Mouse (Mus musculus) cortical plate, adult 2 months (tissue): Measurements from ENCODE around the gene Tcf7l2. TPM values are rescaled to one million over a fixed set of nuclear protein-coding genes. Genes with fewer than 3 reads are reported as not detected.

Experiments
- H3K27ac ChIP-seq: fragments of 200-500 bp; 2 replicates; pipeline ENCODE4 v1.5.1; 2012; ENCODE audit warnings: low read length, control low read depth, inconsistent platforms; ENCODE audit not compliant: insufficient read depth
- H3K4me1 ChIP-seq: fragments of 200-500 bp; 2 replicates; pipeline ENCODE4 v1.6.1; 2011; ENCODE audit warnings: low read length; ENCODE audit not compliant: control insufficient read depth, insufficient read depth
- H3K4me3 ChIP-seq: fragments of 200-500 bp; 2 replicates; pipeline ENCODE4 v1.5.1; 2011; ENCODE audit warnings: mild to moderate bottlenecking, low read length, control low read depth; ENCODE audit not compliant: insufficient read depth
- CTCF ChIP-seq: fragments of 200-500 bp; IDR thresholded peaks from 2 replicates; pipeline ENCODE4 v1.5.1; 2011; ENCODE audit warnings: mild to moderate bottlenecking, control low read depth, low read length; ENCODE audit not compliant: insufficient read depth; ENCODE audit errors: extremely low read depth
- POLR2A ChIP-seq: fragments of 200-500 bp; IDR thresholded peaks from 2 replicates; pipeline ENCODE4 v1.6.1; 2011; ENCODE audit warnings: mild to moderate bottlenecking, low read length, control low read depth; ENCODE audit not compliant: insufficient read depth; ENCODE audit errors: extremely low read depth
- polyA plus RNA-seq: library from polyadenylated mRNA; depleted of rRNA; stranded (reverse); fragments of >200 nt; gene quantifications from 2 replicates; pipeline ENCODE4 v1.2.3, GENCODE M21; 2012

The Tcf7l2 gene
- polyA plus RNA-seq, 1 experiment: 6.0 TPM

DNA sequence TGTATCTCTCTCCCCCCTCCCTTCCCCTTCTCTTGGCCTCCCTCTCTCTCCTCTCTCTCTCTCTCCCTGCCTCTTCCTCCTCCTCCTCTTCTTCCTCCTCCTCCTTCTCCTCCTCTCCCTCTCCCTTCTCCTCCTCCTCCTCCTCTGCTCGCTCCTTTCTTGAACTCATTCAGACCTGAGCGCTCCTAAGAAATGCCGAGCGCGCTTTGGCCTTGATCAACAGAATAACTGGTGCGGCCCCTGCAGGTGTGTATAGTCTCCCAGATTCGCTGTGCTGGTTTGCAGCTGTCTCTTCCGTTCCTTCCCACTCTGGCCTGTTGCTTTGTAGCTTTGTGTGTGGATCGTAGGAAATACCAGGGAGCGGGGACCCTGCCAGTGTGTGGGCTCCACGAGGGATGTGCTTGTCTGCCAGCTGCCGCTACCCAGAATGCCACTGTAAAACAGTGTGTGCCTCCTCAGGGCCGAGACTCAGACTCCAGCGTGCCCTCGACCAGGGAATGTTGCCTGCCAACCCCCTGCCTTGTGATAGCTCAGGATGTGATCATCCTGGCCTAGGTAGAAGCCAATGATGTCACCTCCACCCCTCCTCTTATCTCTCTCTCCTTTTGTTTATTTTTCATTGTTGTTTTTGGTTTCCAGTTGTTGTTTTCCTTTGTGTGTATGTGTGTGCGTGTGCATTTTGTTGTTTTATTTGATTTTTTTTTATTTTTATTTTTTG, 184.3 kb downstream of the Tcf7l2 start:
- TF ChIP-seq POLR2A: no peak
- no peak for TF ChIP-seq CTCF
- Histone ChIP-seq H3K27ac (no peak overlapping the region), H3K4me3 (no peak overlapping the region), H3K4me1 (no peaks in the 10 kb centered on the region)

DNA sequence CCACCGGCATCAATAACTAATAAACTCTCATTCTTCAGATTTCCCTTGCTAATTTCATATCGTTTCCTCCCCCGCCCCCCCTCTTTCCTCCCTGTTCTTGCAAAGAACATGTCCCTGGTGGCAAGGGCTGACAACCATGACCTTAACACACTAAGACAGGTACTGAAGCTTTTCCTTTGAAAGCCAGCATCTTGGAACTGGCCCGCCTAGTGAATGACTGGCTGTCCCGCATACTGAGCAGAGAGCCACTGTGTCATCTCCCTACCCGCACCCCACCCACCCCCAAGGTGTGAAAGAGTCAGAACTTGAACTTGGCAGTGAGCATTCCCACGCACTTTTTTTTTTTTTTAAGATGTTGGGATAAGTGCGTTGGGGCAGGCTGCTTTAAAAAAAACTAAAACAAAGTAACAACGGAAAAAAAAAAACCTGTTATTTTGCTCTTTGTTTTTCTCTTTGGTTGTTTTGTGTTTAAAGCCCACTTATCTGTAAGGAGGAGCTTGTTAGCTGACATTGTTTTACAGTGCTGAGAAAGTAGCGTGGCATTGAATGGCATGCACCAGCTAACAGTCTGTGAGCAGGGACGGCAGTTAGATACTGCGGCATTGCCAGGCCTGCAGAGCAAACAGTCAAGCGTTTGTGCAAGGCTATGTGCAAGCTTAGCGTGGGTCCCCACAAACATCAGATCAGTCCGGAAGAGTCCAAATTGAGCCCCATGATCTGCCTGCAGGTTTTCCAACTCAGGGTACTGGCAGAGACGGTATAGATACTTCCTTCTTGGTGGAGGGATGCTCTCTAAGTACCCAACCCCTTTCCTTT, 185.4 kb downstream of the Tcf7l2 start:
- Histone ChIP-seq H3K4me3 (no peak overlapping the region), H3K27ac (no peak overlapping the region), H3K4me1 (no peaks in the 10 kb centered on the region)
- TF ChIP-seq POLR2A: no peak
- TF ChIP-seq CTCF: no peak

DNA sequence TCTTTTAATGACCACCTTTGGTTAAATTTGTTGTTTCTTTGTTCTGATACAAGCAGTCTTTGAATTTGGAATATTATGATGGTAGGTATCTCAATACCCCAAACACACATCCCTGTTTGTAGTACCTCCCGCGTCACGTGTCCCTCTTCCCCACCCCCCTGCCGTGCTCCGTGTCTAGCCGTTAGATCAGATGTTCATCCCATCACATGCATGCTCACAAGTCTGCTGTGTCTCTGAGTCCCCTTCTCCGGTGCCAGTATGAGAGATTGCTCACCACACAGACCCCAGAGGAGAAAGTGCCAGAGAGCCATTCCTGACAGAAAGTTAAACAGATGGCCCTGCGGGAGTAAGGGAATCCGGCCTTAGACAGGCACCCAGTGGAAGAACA, 186.0 kb downstream of the Tcf7l2 start:
- no peak overlapping the region for H3K27ac ChIP-seq
- H3K4me3 ChIP-seq: no peak overlapping the region
- TF ChIP-seq CTCF (no peak), POLR2A (no peak)
- H3K4me1 ChIP-seq: no peaks in the 10 kb centered on the region

DNA sequence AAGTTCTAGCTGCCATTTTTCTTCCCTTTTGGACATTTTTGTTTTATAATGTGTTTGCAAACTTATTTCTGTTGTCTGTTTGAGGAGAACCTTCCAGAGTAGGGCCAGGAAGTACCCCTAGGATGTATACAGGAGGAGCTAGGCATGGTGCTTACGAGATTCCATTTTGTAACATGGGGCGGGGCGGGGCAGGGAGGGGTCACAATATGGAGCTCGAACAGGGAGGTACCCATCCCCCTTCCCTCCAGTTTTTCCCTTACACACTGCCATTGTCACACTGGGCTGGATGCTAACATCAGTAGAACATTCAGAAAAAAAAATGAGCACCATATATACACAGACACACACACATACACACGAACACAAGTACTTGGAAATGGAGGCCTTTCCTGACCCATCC, 187.1 kb downstream of the Tcf7l2 start:
- TF ChIP-seq CTCF: no peak
- TF ChIP-seq POLR2A: no peak
- no peak overlapping the region for H3K4me3 ChIP-seq
- no peaks in the 10 kb centered on the region for H3K4me1 ChIP-seq
- H3K27ac ChIP-seq: no peak overlapping the region

DNA sequence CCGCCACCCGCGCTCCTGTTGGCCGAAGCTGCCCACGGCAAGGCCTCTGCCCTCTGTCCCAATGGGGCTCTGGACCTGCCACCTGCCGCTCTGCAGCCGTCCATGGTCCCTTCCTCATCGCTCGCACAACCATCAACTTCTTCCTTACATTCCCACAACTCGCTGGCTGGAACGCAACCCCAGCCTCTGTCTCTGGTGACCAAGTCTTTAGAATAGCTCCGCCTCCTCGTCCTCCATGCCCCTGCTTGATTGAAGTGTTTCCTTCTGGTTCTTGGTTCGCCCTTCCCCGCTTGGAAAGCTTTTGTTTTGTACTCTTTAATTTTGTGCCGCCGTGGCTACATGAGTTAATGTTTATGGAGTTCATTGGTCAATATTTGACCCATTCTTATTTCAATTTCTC, 190.0 kb downstream of the Tcf7l2 start:
- TF ChIP-seq CTCF: no peak
- TF ChIP-seq POLR2A: no peak
- no peaks in the 10 kb centered on the region for H3K4me1 ChIP-seq
- no peak overlapping the region for H3K27ac ChIP-seq
- no peak overlapping the region for H3K4me3 ChIP-seq

DNA sequence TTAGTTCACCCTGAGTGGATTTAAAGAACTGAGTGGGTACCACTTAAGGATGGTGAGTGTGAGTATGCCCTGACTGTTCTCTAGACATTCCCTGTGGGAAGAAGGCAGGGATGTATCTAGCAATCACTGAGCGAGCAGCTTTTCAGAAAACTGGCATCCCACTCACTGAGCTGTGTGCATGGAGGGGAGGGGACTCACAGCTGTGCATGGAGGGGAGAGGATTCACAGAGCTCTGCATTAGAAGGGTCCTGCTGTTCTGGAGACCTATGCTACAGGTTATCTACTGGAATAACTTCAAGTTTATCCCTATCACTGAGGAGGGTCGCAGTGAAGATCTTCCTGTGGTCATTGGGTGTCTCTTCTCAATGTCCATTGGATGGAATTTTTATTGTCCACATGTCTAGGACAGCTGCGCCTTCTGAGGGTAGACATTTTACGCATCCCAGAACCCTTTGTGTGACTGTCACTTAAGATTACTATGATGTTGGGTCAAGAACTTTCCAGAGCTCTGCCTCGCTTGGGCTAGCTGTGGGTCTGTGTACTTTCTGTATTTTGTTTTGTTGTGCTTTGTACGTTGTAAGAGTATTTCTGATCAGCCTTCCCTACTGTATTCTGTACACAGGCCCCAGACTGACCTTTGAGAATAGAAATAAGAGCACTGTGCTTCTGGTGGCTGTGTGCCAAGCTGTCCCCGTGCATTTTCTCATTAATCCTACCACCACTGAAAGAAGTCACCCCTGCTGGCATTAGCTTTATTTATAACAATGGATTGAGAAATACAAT, 192.5 kb downstream of the Tcf7l2 start:
- H3K4me3 ChIP-seq: no peak overlapping the region
- TF ChIP-seq POLR2A: no peak
- TF ChIP-seq CTCF: no peak
- H3K4me1 ChIP-seq: no peaks in the 10 kb centered on the region
- H3K27ac ChIP-seq: no peak overlapping the region

DNA sequence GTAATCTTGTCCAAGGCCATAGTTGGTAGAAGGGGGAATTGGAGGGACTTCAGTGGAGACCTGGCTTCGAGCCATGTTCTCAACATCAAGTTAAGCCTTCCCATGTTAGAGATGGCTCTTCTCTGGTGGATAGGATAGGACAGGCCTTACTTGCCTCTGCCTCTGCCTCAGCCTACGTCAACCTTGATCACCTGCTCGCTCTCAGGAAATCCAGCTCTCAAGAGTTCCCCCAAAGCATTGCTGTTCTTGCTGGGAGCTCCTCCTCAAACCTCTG, 193.0 kb downstream of the Tcf7l2 start:
- Histone ChIP-seq H3K4me3 (no peak overlapping the region), H3K4me1 (no peaks in the 10 kb centered on the region), H3K27ac (no peak overlapping the region)
- TF ChIP-seq POLR2A (no peak), CTCF (no peak)

DNA sequence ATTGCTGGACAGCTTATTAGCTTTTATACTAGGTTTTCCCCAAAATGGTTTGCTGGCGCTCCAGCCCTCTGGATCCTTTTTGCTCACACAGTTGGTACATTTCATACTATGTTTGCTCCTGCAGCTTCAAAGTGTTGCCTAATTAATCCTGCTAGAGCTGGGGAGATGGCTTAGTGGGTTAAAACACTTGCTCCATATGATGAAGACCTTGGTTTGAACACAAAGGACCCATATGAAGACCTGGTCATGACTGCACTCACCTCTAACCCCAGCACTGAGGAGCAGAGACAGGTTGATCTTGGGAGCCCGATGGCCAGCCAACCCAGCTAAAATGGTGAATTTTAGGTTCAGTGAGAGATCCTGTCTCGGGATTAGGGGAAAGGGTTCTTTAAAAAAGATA, 195.4 kb downstream of the Tcf7l2 start:
- Histone ChIP-seq H3K4me3 (no peak overlapping the region), H3K4me1 (peaks cover 6% of the 10 kb centered on the region; the same call in 1 of the 2 replicates), H3K27ac (no peak overlapping the region)
- TF ChIP-seq POLR2A (no peak), CTCF (no peak)

DNA sequence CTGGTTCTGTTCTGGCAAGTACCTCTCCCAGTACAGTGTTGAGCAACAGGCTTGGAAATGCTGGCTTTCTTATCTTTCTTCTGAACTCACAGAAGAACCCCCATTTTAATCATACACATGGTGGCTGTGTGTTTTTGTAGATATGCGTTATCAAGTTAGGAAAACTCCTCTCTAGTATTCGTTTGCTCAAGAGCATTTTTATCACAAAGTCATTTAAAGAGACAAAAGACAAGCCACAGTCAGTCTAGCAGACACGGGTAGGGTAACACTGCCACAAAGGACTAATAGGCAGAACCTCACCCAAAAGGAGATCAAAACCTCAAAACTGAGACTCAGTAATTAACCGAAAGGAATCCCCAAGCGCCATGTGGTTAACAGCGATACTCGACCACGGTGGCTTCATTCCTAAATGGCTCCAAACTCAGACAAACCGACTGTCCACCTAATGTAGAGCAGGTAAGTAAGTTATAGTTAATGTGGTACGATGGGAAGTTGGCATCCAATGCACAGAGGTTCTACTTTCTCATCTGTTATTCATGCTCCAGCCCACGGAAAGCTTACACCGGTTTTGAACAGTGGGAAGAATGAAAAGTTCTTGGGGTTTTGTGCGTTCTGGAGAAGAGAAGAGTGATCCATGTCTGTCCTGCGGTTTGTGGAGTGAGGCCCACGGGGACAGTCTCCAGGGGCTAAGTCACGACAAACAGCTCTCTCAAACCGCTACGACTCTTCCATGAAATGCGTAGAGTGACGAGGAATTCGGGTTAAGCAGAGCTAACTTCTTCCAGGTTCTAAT, 196.8 kb downstream of the Tcf7l2 start:
- no peak overlapping the region for H3K4me3 ChIP-seq
- TF ChIP-seq POLR2A (no peak), CTCF (no peak)

More for the DNA sequence above, 196.8 kb downstream of the Tcf7l2 start:
- Histone ChIP-seq H3K27ac (no peak overlapping the region), H3K4me1 (peaks cover 6% of the 10 kb centered on the region; the same call in 1 of the 2 replicates)
